Mouse (Mus musculus) embryonic fibroblast, embryonic 13.5 days (primary cell): ENCODE results near the gene Ube2l6.

Source experiments
- CTCF ChIP-seq: IDR thresholded peaks from 2 replicates; pipeline ENCODE4 v1.5.1; 2011; ENCODE audit warnings: mild to moderate bottlenecking, control low read depth, low read length, moderate library complexity, borderline replicate concordance; ENCODE audit not compliant: insufficient read depth
- POLR2A ChIP-seq: IDR thresholded peaks from 2 replicates; pipeline ENCODE4 v1.6.1; 2011; ENCODE audit warnings: low read depth, mild to moderate bottlenecking, control low read depth, low read length, moderate library complexity

GRCm38 (mm10) chr2:84756245-84756644 lies 42.4 kb upstream of the Ube2l6 start:
- TF ChIP-seq CTCF (no peak), POLR2A (no peak)
